Mouse (Mus musculus) embryonic fibroblast, embryonic 13.5 days (primary cell): ENCODE measurements around the gene Frmd8.

ENCODE experiments used
- CTCF ChIP-seq: IDR thresholded peaks from 2 replicates; pipeline ENCODE4 v1.5.1; 2011; ENCODE audit warnings: mild to moderate bottlenecking, control low read depth, low read length, moderate library complexity, borderline replicate concordance; ENCODE audit not compliant: insufficient read depth
- POLR2A ChIP-seq: IDR thresholded peaks from 2 replicates; pipeline ENCODE4 v1.6.1; 2011; ENCODE audit warnings: low read depth, mild to moderate bottlenecking, control low read depth, low read length, moderate library complexity

- peak; percentile 24; the same call in 1 of the 2 replicates for TF ChIP-seq POLR2A
- TF ChIP-seq CTCF, result no peak
These were observed 26.8 kb downstream of the Frmd8 start for GRCm38 (mm10) chr19:5848032-5848825.
